Mouse (Mus musculus) cerebellum, adult 11 months (tissue): ENCODE measurements around the gene Lyg2.

Source experiments
- DNase-seq: peaks from one replicate; pipeline ENCODE4 v3.0.0; 2022

The Lyg2 gene

DNA sequence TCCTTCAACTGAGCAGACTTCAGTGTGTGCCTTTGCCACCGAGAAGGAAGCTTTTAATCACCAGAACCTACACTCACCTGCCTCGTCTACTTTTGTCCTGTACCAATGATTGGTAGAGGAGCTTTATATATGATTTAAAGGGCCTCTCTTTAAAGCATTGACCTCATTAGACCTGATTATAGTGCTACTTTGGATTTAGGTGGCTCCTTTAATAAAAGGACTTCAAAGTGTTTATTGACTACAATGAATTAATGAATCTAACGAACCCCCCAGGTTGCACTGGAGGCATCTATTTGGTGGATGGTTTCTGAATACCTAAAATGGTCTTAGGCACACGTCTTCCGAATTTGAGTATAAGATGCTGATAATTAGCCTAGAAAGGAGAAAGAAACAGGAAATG is at the start of gene Lyg2:
Gene Lyg2 (minus strand): TSS at position 101 of the 400 bp plus-strand sequence.
- no peak for DNase-seq

DNA sequence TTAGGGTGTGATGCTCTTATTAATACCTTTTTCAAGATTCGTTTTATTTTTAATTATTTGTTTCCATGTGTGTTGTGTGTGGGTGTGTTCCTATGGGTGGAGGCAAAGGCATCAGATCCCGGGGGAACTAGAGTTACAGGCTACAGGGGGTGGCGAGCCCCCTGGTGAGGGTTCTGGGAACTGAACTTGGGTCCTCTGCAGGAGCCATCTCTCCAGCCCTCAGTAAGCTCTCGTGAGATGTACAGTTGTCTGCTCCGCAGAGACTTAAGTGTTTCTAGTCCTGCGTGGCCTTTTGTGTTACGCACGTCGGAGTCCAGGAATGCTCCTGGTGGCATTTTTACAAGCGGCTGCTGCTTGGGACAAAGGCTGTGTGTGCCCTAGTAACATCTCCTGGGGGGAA is 49.3 kb upstream of the Lyg2 start:
- DNase-seq, result no peak

GRCm38 (mm10) chr1:37959486-37959885 is 43.2 kb upstream of the Lyg2 start:
- peak; percentile 5 for DNase-seq

DNA sequence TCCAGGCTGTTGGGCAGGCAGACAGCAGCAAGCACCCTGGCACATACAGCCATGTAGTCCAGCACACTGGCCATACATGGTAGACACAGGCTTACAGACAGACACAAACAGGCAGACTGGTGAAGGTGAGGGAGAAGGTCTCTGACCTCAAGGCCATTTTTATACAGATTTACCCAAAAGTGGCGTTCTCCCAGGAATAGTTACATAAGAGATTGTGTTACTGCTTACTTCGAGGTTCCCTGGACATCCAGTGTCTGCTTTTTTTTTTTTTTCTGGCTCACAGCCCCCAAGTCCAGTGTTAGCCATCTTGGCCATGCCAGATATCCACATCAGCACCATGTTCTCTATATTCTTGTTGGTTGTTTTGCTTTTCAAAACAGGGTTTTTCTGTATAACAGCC is 42.2 kb upstream of the Lyg2 start:
- DNase-seq, result no peak

- no peak for DNase-seq
These were observed 41.4 kb upstream of the Lyg2 start, which contains the start of gene Lyg1 for GRCm38 (mm10) chr1:37957659-37958058. Gene Lyg1 (minus strand): TSS chr1:37957759.

GRCm38 (mm10) chr1:37956690-37957431 is 40.6 kb upstream of the Lyg2 start:
- no peak for DNase-seq

- DNase-seq, result no peak
These were observed 39.0 kb upstream of the Lyg2 start for GRCm38 (mm10) chr1:37955251-37955650.

GRCm38 (mm10) chr1:37954786-37955185 is 38.5 kb upstream of the Lyg2 start:
- no peak for DNase-seq

DNA sequence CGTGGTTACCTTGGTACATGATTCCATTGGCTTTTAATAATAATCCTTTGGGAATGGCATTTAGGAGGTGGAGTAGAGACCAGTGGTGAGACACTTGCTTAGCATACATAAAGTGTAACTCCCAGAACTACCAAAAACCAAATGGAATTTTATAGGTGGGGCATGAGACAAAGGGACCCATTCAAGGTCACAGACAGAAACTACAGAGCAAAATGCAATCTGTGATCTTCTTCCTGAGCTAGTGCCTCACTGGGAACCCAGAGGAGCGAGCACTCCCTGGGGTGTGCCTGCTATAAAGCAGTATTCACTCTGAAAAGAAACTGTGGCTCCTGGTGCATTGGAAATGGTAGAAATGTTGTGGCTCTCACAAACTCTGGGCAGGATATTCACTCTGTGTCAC is 32.6 kb upstream of the Lyg2 start:
- DNase-seq, result no peak

DNA sequence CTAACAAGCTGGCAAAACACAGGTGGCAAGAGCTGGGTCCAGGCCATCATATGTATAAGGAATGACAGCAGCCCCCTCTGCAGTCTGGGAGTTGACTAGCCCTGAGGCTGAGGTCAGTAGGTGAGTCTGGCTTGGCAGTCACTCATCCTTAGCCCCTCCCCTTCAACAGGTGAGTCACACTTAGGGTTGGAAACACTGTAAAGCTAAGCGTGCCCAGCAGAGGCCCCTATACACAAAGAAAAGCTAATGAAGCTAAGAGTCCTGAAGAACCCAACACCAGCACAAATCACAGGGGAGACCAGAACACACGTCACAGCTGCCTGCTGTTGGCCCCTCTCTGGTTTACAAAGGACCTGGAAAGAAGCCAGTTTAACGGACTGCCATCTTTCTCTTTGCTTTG is 15.5 kb upstream of the Lyg2 start:
- no peak for DNase-seq

- no peak for DNase-seq
These were observed 9.7 kb upstream of the Lyg2 start for GRCm38 (mm10) chr1:37925971-37926370.

- DNase-seq, result peak; percentile 11
These were observed 6.2 kb upstream of the Lyg2 start for GRCm38 (mm10) chr1:37922536-37922935.

- no peak for DNase-seq
These were observed 1.8 kb upstream of the Lyg2 start for GRCm38 (mm10) chr1:37918096-37918495.

DNA sequence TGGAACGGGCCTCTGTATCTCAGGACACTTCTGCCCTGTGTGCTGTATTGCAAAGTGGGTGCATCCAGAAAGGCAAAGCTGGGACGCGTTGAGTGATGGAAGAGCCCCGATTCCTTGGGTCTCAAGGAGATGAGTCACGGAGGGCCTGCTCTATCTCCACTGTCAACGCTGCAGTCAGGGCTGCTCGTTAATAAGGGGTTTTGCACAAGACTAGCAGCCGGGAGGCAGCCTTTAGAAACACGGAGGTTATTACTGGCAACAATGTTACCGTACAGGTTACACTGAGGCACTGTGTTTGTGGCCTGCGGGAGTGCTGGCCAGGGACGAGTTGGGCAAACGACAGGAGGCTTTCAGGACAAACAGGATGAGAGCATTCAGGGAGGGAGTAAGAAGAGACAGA is 1.4 kb upstream of the Lyg2 start:
- no peak for DNase-seq

DNA sequence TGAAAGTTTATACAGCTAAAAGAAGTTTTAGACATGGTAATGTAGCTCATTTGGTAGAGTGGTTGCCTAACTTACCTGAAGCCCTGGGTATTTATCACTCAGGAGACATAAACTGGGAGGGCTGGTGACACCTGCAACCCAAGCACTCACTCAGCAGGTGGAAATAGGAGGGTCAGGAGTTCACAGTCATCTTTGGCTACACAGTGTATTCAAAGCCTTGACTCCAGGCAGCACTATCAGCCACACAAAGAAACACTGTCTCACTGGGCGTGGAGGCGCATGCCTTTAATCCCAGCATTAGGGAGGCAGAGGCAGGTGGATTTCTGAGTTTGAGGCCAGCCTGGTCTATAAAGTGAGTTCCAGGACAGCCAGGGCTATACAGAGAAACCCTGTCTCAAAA is 3.5 kb downstream of the Lyg2 start:
- no peak for DNase-seq

- no peak for DNase-seq
These were observed 13.1 kb downstream of the Lyg2 start for GRCm38 (mm10) chr1:37903178-37903577.

DNA sequence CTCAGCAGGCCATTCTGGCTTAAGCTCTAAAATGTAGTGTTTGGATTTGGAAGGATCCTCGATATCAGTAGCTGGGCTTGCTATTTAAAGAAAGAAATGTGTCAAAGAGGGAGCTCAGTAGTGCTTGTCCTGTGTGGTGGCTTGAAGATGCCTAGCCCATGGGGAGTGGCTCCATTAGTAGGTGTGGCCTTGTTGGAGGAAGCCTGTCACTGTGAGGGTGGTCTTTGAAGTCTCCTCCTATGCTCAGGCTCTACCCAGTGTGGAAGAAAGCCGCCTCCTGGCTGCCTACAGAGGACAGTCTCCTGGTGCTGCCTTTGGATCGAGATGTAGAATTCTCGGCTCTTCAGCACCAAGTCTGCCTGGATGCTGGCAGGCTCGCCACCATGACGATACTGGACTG is 16.0 kb downstream of the Lyg2 start:
- DNase-seq, result no peak

- no peak for DNase-seq
These were observed 16.5 kb downstream of the Lyg2 start for GRCm38 (mm10) chr1:37899816-37900215.

DNA sequence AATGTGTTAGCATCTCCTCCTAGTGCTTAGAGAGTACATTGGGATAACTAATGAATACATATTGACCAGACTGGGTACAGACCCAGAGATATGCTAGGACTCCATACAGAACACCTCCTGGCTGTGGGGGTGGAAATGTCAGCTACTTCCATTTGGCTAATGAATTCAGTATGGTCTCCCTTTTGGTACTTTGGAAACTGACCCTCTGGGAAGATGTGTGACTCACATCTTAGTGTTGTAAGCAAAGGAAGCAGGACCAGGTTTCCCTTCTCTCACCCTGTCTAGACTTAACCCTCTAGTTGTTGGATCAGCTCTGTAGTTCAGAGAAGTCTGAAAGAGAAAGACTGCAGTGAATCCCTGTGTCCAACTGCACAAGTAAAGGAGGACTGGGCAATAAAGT is 21.7 kb downstream of the Lyg2 start:
- DNase-seq, result no peak

DNA sequence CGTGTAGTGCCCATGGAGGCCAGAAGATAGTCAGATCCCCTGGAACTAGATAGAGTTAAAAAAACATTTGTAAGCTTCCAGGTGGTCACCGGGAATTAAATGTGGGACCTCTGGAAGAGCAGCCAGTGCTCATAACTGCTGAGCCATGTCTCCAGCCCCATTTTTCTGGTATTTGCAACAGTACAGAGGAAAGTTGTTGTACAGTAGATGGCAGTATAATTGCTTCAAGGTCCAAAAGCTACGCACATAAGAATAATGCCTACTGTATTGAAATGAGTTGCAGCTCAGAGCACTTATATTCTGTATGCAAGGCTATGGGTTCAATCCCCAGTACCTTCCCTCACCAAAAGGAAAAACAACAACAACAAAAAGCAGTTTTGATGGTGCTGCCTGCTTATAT is 24.9 kb downstream of the Lyg2 start:
- DNase-seq, result no peak

DNA sequence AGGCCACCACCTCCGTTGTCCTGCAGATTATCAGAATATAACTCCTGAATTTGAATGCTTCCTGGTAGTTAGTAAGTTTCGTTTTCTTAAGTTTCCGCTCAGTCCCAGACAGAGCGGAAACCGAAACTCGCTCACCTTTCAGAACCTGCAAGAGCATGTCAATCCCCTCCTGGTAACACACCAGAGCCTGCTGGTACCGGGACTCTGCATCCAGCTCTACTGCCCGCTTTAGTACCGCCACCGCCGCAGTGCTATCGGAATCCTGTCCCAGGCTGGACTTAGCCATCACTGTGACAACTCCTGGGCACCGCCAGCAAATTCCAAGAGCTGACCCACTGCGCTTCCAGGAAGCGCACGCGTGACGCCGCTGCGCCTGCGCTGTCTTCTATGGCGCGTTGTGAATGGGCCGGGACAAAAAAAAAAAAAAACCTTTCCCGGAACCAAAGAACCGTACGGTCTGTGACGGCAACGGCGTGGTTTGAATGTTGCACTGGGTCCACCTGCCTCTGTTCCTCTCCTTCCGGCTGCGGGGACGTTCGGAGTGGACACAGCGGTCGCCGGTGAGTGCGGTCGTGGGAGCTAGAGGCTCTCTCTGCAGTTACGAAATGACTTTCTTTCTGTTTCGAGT is 26.2 kb downstream of the Lyg2 start, which contains the start of the genes Mitd1 and Mrpl30:
Gene Mitd1 (minus strand): TSS at position 387 of the 628 bp plus-strand sequence.
Gene Mrpl30 (plus strand): TSS at position 453 of the 628 bp plus-strand sequence.
- DNase-seq, result peak; percentile 89

GRCm38 (mm10) chr1:37889206-37889605 is 27.1 kb downstream of the Lyg2 start:
- no peak for DNase-seq

GRCm38 (mm10) chr1:37884451-37884850 is 31.8 kb downstream of the Lyg2 start:
- DNase-seq, result no peak

GRCm38 (mm10) chr1:37883411-37883810 is 32.9 kb downstream of the Lyg2 start:
- no peak for DNase-seq
